Mouse (Mus musculus) T-cell, adult 2 months (primary cell): ENCODE data around the gene Tmigd1.
"Not testable (repeated sequence)": the region's sequence is repeated elsewhere in the genome, so short reads cannot be mapped to it uniquely, and the experiment has no call there.

Experiments
- DNase-seq: peaks from one replicate; pipeline ENCODE4 v3.0.0; 2022; ENCODE audit warnings: low spot score

Tmigd1 gene

DNA sequence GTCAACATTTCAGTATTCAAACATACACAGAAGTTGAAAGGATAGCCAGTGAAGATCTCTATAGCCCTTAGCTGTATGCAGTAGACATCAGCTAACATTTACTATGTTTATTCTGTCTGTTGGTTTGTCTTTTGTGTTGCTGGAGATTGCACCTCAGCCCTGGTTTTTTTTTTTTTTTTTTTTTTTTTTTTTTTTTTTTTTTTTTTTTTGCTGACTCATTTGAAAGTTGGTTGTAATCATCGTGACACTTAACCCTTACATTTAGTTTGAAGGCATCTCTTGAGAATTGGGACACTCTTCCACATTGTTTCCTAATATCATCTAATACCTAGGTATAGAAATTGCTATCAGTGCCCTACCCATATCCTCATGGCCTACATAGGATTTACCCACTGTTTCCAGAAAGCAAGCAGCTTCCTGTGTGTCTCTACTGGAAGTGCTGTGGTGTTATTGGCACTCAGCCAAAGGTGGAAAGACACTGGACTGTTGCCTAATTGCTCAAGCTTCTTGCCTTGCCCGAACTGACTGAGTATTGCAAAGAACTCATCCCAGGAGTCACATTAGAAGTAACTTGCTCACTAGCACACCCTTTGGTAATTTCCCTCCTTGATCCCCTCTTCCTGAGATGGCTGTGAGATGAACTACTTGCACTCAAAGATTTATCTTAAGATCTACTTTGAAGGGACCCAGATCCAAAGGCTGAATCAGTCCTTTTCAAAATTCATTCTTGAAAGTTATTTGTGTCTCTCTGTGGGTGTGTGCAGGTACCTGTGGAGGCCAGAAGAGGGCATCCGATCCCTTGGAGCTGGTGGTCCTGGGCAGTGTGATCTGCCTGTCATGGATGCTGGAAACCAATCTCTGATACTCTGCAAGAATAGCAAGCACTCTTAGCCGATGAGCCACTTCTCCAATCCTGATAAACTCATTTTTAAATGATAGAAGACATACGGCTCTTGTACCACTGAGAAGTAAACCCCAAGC, 1.9 kb upstream of the Tmigd1 start:
- DNase-seq = no peak

DNA sequence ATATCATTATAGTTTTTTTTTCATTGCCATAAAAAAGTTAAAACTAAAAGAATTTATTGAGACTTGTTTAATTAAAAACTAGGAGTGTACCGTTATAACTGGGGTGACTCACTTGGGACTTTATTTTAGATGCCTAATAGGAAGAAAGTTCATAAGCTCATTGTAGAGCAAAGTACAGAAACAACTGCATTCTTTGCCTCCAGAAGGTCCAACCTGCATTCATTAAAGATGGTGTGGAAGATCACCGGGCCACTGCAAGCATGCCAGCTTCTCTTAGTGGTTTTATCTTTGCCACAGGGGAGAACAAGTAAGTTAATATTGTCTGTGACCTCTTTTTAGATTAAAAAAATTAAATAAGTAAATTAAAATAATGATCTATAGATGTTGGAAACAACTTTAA, 2.4 kb downstream of the Tmigd1 start:
- no peak for DNase-seq

- no peak for DNase-seq
Measured at GRCm38 (mm10) chr11:76908651-76909050, 6.7 kb downstream of the Tmigd1 start.

- no peak for DNase-seq
Measured at GRCm38 (mm10) chr11:76911325-76912054, 9.5 kb downstream of the Tmigd1 start.

GRCm38 (mm10) chr11:76912055-76912395, 10.1 kb downstream of the Tmigd1 start:
- no peak for DNase-seq

GRCm38 (mm10) chr11:76914366-76914765, 12.4 kb downstream of the Tmigd1 start:
- DNase-seq = no peak

GRCm38 (mm10) chr11:76916539-76917229, 14.7 kb downstream of the Tmigd1 start:
- no peak for DNase-seq

- DNase-seq = no peak
Measured at GRCm38 (mm10) chr11:76917230-76917548, 15.2 kb downstream of the Tmigd1 start.

GRCm38 (mm10) chr11:76920607-76921006, 18.6 kb downstream of the Tmigd1 start:
- no peak for DNase-seq

- DNase-seq = no peak
Measured at GRCm38 (mm10) chr11:76924759-76925236, 22.8 kb downstream of the Tmigd1 start, which contains the start of gene Blmh. TSS of gene Blmh (plus strand) at chr11:76924809.

GRCm38 (mm10) chr11:76928586-76928985, 26.6 kb downstream of the Tmigd1 start:
- DNase-seq = not testable (repeated sequence)

GRCm38 (mm10) chr11:76933209-76933608, 31.2 kb downstream of the Tmigd1 start:
- no peak for DNase-seq

GRCm38 (mm10) chr11:76936578-76936977, 34.6 kb downstream of the Tmigd1 start:
- no peak for DNase-seq

GRCm38 (mm10) chr11:76944839-76945238, 42.9 kb downstream of the Tmigd1 start:
- no peak for DNase-seq

DNA sequence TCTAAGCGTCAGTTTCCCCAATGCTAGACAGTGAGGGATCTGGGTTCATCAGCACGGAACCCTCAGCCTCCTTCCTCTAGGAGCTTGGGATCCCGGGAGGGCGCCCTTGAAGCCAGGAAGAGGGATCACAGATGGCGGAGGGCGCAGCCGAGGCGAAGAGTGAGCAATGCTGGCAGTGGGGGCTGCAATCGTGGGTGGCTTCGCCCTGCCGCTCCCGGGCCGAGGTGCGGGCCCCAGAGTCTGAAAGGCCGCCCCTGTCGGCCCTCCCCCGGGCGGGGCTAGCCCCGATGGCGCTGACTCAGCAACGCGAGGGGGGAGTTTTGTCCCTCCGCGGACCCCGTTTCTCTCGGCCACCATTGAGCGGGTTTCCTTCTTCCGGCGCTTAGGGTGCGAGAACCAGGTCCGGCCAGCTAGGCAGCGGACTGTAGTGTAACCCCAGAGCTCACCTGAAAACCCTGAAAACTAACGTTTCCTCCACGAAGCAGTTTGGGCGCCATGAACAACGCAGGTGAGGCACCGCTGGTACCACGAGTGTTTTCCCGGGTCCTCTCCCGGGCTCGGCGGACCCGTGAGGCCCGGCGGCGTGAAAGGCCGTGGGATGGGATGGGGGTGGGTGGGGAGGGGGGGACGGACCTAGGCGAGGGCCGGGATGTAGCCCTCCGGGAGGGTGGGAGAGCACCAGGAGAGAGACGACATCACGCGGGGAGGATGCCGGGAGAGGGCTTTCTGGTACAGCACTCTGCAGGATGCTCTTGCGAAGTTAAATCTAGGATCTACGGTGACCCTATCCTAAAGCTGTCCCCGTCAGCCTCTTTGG, 43.6 kb downstream of the Tmigd1 start:
- peak; percentile 83 for DNase-seq

GRCm38 (mm10) chr11:76946203-76946585, 44.2 kb downstream of the Tmigd1 start:
- DNase-seq = no peak

DNA sequence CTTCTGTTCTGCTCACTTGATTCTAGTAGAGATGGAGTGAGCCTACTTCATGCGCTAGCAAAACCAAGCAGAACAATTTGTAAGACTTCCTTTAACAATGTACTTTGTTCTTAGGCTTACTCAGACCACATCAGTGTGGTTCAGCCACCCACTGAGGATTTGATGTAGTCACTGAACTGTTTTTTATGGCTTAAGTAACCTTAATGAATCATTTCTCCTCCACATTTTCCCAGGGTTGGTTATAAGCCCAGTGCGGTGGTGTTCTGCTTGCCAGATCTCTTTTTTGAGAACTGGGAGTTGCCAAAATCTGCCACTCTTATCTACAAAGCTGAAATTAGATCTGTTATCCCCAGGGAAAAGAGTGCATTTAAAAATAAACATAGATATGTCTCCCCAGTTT, 51.6 kb downstream of the Tmigd1 start:
- DNase-seq = no peak

- DNase-seq = no peak
Measured at GRCm38 (mm10) chr11:76965703-76966102, 63.7 kb downstream of the Tmigd1 start.
